22 mouse cellular contexts compared by ENCODE assay signal in genomic region chr16:17104600-17104999, GRCm38 (mm10).
"Had no signal": no experiment of that assay in that cellular context is flagged by ENCODE, and none has a peak within 500 bp of the region (broad histone marks: within the 10 kb centered on the region; RNA-seq: fewer than 3 reads in every experiment).

No protein-coding gene starts in this region.

- ATAC-seq: inflammation-experienced regulatory T-cells, adult 6 months; intestine, embryonic 16.5 days; midbrain, embryonic 13.5 days; midbrain, embryonic 16.5 days had no signal

- H3K27ac ChIP-seq: kidney, postnatal 0 days; left cerebral cortex, adult 2 months; liver, embryonic 13.5 days; midbrain, embryonic 10.5 days; midbrain, embryonic 13.5 days; neural tube, embryonic 13.5 days; stomach, embryonic 15.5 days had no signal

- H3K4me3 ChIP-seq: left cerebral cortex, adult 2 months; liver, embryonic 13.5 days; megakaryocyte, embryonic 14.5 days; midbrain, embryonic 10.5 days; midbrain, embryonic 13.5 days; myocyte; neural tube, embryonic 13.5 days; stomach, embryonic 15.5 days had no signal

- H3K9me3 ChIP-seq: liver, embryonic 13.5 days; megakaryocyte, embryonic 14.5 days; midbrain, embryonic 10.5 days; midbrain, embryonic 13.5 days; neural tube, embryonic 13.5 days; stomach, embryonic 15.5 days had no signal

- H3K4me2 ChIP-seq: liver, embryonic 13.5 days; midbrain, embryonic 13.5 days; neural tube, embryonic 13.5 days; stomach, embryonic 15.5 days had no signal

- H3K27me3 ChIP-seq: liver, embryonic 13.5 days; megakaryocyte, embryonic 14.5 days; midbrain, embryonic 13.5 days; neural tube, embryonic 13.5 days; stomach, embryonic 15.5 days had no signal

- H3K9ac ChIP-seq: liver, embryonic 13.5 days; midbrain, embryonic 13.5 days; neural tube, embryonic 13.5 days; stomach, embryonic 15.5 days had no signal

- DNase-seq: kidney, adult 18-20 months; kidney, adult 9 months; kidney, postnatal 36 days; layer of hippocampus, postnatal 36 days; liver, embryonic 13.5 days; retina, postnatal 1 day; right cerebral cortex, postnatal 25 days; spleen, adult 18-20 months; thymus, adult 2 months; thymus, postnatal 14 days; thymus, postnatal 4 days had no signal
